Mouse (Mus musculus) spleen, adult 2 months (tissue): ENCODE results near the gene Necab2. TPM values are rescaled to one million over a fixed set of nuclear protein-coding genes. Genes with fewer than 3 reads are reported as not detected.

Experiments used
- DNase-seq, 2 experiments: peaks; one replicate each; pipeline versions ENCODE4 v3.0.0 to v3.0.0-alpha.2; 2012 to 2021; ENCODE audit warnings: low spot score in 2 of 2, low read depth in 1 of 2
- H3K27ac ChIP-seq: fragments of 200-500 bp; 2 replicates; pipeline ENCODE4 v1.5.1; 2012; ENCODE audit warnings: low read length, inconsistent platforms; ENCODE audit not compliant: insufficient read depth
- H3K27me3 ChIP-seq: fragments of 200-500 bp; 2 replicates; pipeline ENCODE4 v1.6.1; 2012; ENCODE audit warnings: mild to moderate bottlenecking, moderate library complexity, low read length, inconsistent platforms; ENCODE audit not compliant: control insufficient read depth, insufficient read depth
- H3K36me3 ChIP-seq: fragments of 200-500 bp; 2 replicates; pipeline ENCODE4 v1.6.1; 2012; ENCODE audit warnings: mild to moderate bottlenecking, low read length, inconsistent platforms; ENCODE audit not compliant: control insufficient read depth, insufficient read depth
- H3K4me1 ChIP-seq: fragments of 200-500 bp; 2 replicates; pipeline ENCODE4 v1.6.1; 2011; ENCODE audit warnings: inconsistent platforms; ENCODE audit not compliant: control insufficient read depth, insufficient read depth, insufficient read length
- H3K4me3 ChIP-seq: fragments of 200-500 bp; 2 replicates; pipeline ENCODE4 v1.5.1; 2011; ENCODE audit warnings: mild to moderate bottlenecking, inconsistent platforms; ENCODE audit not compliant: insufficient read depth, insufficient read length; ENCODE audit errors: extremely low read depth
- CTCF ChIP-seq: fragments of 200-500 bp; IDR thresholded peaks from 2 replicates; pipeline ENCODE4 v1.5.1; 2011; ENCODE audit warnings: mild to moderate bottlenecking, inconsistent platforms; ENCODE audit not compliant: insufficient read depth, insufficient read length, insufficient replicate concordance; ENCODE audit errors: extremely low read depth
- POLR2A ChIP-seq: fragments of 200-500 bp; IDR thresholded peaks from 2 replicates; pipeline ENCODE4 v1.6.1; 2011; ENCODE audit warnings: low read depth, low read length, inconsistent platforms
- WGBS: fragments of 180-500 bp; shearing (Covaris S2); methylation state at CpG from one replicate; pipeline ENCODE4 v1.1.7; 2018; 5-methylcytosine and 5-hydroxymethylcytosine counted together
- polyA plus RNA-seq: library from polyadenylated mRNA; depleted of rRNA; stranded (reverse); fragments of >200 nt; gene quantifications from 2 replicates; pipeline ENCODE4 v1.2.3, GENCODE M21; 2012

The Necab2 gene
- polyA plus RNA-seq, 1 experiment: 0.23 TPM

DNA sequence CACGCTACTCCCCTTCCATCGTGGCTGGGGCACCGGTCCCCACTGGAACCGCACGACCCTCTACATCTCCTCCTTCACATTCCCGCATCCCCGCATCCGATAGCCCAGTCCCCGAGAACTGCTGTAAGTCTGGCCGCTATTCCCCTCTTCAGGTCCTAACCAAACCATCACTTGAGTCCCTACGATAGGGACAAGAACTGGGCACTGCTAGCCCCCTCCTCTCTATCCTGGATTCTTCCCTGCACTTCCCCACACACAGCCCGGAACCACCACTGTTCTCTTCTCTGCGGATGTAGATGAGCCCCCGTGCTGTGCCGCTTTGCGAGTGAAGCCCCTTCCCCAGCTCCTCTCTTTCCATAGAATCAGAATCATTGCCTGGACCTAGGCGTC lies 1.3 kb downstream of the Necab2 start:
- Histone ChIP-seq H3K27ac (no peak overlapping the region), H3K4me3 (no peak overlapping the region), H3K4me1 (no peaks in the 10 kb centered on the region; the same call in none of the 2 replicates), H3K27me3 (peaks cover 19% of the 10 kb centered on the region), H3K36me3 (no peaks in the 10 kb centered on the region)
- no peak for DNase-seq
- 20% methylated on average over 17 of the region's 17 CpGs for WGBS
- TF ChIP-seq CTCF (no peak), POLR2A (no peak)

GRCm38 (mm10) chr8:119449627-119450026 lies 3.1 kb downstream of the Necab2 start:
- TF ChIP-seq POLR2A: no peak
- no peak for TF ChIP-seq CTCF
- no peak for DNase-seq
- peaks cover 19% of the 10 kb centered on the region for H3K27me3 ChIP-seq

GRCm38 (mm10) chr8:119451131-119451530 lies 4.6 kb downstream of the Necab2 start:
- H3K4me1 ChIP-seq: no peaks in the 10 kb centered on the region; the same call in none of the 2 replicates
- TF ChIP-seq POLR2A (no peak), CTCF (no peak)
- no peak for DNase-seq
- no peaks in the 10 kb centered on the region for H3K36me3 ChIP-seq
- no peak overlapping the region for H3K27ac ChIP-seq
- H3K4me3 ChIP-seq: no peak overlapping the region
- WGBS: 88% methylated on average over 4 of the region's 4 CpGs
- peaks cover 18% of the 10 kb centered on the region for H3K27me3 ChIP-seq

More at GRCm38 (mm10) chr8:119449627-119450026, 3.1 kb downstream of the Necab2 start:
- H3K4me1 ChIP-seq: no peaks in the 10 kb centered on the region; the same call in none of the 2 replicates
- H3K27ac ChIP-seq: no peak overlapping the region
- no peak overlapping the region for H3K4me3 ChIP-seq
- 78% methylated on average over 12 of the region's 12 CpGs for WGBS
- H3K36me3 ChIP-seq: no peaks in the 10 kb centered on the region

GRCm38 (mm10) chr8:119452919-119453318 lies 6.4 kb downstream of the Necab2 start:
- peaks cover 3% of the 10 kb centered on the region; the same call in 1 of the 2 replicates for H3K27me3 ChIP-seq
- H3K4me3 ChIP-seq: no peak overlapping the region
- no peak for TF ChIP-seq POLR2A
- TF ChIP-seq CTCF: no peak
- 92% methylated on average over 5 of the region's 5 CpGs for WGBS
- H3K36me3 ChIP-seq: no peaks in the 10 kb centered on the region
- DNase-seq: no peak
- no peaks in the 10 kb centered on the region; the same call in 1 of the 2 replicates for H3K4me1 ChIP-seq
- H3K27ac ChIP-seq: no peak overlapping the region

GRCm38 (mm10) chr8:119456045-119456444 lies 9.5 kb downstream of the Necab2 start:
- no peaks in the 10 kb centered on the region for H3K4me1 ChIP-seq
- H3K27me3 ChIP-seq: no peaks in the 10 kb centered on the region
- no peaks in the 10 kb centered on the region for H3K36me3 ChIP-seq

GRCm38 (mm10) chr8:119459724-119460123 lies 13.2 kb downstream of the Necab2 start:
- no peak for DNase-seq
- Histone ChIP-seq H3K27me3 (no peaks in the 10 kb centered on the region), H3K27ac (no peak overlapping the region), H3K4me3 (no peak overlapping the region), H3K4me1 (no peaks in the 10 kb centered on the region), H3K36me3 (no peaks in the 10 kb centered on the region)
- 63% methylated on average over 16 of the region's 16 CpGs for WGBS
- TF ChIP-seq CTCF (no peak), POLR2A (no peak)

More at GRCm38 (mm10) chr8:119456045-119456444, 9.5 kb downstream of the Necab2 start:
- no peak for DNase-seq
- Histone ChIP-seq H3K27ac (no peak overlapping the region), H3K4me3 (no peak overlapping the region)
- TF ChIP-seq CTCF (no peak), POLR2A (no peak)
- 84% methylated on average over 5 of the region's 5 CpGs for WGBS

DNA sequence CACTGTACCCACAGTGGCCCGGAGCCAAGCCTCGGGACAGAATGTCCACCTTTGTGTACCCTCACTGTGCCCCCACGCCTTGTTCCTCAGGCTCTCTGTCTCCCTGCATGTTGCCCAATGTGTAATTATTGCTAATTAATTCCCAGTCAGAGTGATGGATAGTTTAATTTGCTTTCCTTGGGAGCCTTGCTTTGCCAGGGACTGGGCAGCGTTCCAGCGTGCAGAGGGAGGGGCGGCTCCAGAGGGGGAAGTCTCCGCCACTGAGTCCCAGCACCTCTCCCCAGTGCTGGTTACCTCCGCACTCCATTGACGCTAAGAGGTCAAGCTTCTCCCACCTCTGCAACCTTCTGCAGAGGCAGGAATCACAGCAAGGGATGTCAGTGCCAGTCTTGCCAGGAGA lies 14.8 kb downstream of the Necab2 start:
- WGBS: 76% methylated on average over 9 of the region's 9 CpGs
- Histone ChIP-seq H3K4me1 (no peaks in the 10 kb centered on the region), H3K4me3 (no peak overlapping the region), H3K27ac (no peak overlapping the region), H3K36me3 (no peaks in the 10 kb centered on the region), H3K27me3 (0 out of 2 replicates have a peak, but pooled peaks cover 3% of the 10 kb centered on the region)
- DNase-seq: no peak
- TF ChIP-seq POLR2A: no peak
- TF ChIP-seq CTCF: no peak
